Mouse (Mus musculus): Measurements from ENCODE around the gene Cox17.

Gene Cox17

DNA sequence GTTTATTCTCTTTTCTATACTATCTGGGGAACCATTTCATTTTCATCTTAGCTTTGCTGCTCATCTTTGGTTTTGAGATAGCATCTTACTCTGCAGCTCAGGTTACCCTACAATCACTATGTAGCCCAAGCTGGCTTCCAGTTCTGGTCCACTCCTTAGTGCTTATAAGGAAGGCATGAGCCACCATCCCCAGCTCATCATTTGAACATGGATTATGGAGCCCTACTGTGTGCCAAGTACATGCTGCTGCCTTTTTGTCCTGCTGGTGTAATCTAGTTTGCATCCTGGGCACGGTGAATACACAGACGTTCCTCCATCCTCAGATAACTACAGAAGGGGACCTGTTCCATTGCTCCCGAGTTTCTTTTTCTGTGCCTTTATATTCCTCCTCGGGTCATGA is 26.1 kb downstream of the Cox17 start:
- DNase-seq, result no peak

- DNase-seq, result no peak
Observed at GRCm38 (mm10) chr16:38373439-38373838, 26.6 kb downstream of the Cox17 start.

DNA sequence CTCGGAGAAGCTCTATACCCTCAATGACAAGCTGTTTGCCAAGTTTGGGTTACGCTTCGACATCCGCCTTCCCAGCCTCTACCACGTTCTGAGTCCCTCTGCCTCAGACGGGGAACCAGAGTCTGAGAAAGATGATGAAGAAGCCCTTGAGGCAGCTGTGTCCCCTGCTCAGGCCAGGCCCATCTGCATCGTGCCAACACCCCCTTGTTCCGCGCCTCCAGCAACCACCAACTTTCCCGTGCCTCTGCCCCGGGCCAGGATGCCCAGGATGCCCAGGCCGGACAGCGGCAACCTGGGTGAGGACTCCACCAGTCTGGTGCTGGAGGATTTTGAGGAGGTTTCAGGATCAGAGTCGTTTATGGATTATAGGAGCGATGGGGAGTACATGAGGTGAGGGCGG is 27.1 kb downstream of the Cox17 start:
- no peak for DNase-seq

DNA sequence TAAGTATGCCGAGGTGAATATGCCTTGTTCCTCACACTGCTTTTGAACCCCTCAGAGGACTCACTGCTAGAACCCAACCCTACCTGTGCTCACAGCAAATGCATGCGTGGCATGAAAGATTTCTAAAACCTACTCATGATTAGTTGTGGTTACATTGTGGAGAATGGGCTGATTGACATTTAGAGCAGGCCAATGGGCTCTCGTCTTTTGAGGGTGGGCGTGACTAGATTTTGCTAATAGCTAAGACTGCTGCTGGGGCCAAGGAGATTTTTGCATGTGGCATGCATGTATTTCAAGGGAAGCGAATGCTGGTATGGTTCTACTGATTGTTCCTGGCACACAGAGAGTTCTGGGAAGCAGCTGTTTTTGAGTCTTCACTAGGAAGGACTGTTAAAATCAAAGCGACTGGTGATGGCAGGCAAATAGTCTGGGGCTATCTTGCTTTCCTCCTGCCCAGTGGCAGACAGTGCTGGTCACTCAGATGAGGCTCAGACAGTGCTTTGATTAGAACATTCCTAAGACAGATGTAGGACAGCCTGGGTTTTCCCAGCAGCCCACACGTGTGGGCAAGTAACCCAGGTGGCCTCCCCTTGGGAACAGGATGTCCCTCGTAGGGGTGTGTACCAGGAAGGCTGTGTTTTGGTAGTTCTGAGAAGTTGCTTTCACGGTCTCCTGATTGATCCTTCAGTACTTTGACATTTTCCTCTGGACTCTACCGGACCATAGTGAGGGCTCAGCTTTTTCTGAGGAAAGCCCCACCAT is 27.8 kb downstream of the Cox17 start:
- no peak for DNase-seq

DNA sequence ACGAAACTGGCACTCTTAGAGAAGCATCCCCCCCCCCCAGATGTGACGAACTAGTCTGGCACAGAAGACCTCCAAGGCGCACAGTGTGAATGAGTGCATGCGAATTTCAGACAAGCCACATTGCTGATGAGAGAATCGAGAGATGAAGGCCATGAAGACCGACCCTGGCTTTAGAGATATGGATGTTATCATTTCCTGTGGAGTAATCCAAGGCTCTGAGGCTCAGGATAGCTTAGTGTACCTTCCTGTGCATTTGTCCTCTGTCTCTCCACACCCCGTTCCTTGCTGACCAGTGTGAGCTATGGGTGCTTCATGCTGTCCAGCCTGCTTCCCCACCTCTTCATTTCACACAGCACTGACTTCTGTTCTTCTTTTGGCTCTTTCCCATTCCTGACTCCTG is 28.4 kb downstream of the Cox17 start:
- no peak for DNase-seq

DNA sequence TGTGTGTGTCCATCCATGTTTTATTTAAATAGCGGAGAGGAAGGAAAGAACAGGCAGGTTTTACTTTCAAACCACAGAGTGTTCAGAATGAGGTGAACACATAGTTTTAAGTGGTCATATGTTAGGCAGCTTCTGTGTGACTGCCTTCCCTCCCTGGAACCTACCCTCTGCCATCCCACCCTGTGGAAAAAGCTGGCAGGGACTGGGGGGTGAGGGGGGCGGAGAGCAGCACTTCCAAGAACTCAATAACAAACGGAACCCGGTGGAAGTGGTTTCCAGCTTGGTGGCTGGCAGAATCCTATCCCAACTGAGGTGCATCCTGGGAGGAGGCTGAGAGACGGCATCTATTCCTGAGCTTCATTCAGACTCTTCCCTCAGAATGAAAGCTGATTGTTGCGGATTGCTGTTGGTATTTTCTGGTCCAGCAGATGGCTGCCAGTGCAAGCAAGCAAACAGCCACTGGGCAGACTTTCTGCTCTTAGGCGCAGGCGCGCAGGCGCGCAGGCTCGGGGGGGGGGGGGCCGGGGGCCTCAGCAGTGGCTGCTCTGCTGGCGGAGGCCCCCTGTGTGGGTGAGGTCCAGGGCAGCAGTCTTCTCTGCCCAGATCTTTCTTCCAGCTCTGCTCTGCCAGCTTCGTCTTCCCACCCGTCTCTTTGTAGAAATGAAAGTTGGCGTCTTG is 29.5 kb downstream of the Cox17 start:
- DNase-seq, result peak; percentile 41 to 61

- peak in 1 of 2 experiments; percentile 27 for DNase-seq
Observed at GRCm38 (mm10) chr16:38376841-38377249, 30.1 kb downstream of the Cox17 start.

DNA sequence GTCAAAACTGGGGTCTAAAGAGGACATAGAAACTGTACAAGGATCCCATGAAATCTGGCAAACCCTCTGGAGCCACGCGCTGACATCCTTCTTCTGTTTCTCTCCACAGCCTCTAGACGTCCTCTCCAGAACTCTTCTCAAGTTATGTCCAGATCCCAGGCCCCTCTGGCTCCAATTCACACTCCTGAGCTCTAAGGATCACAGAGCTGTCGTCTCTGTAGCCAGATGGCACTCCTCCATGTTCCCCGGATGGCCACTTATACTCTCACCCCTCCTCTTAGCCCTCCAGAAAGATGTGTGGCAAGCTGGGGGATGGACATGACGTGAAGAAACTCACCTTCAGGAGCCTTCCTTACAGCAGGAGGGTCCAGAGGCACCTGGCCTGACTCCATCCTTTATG is 30.8 kb downstream of the Cox17 start:
- no peak for DNase-seq

GRCm38 (mm10) chr16:38378591-38378990 is 31.8 kb downstream of the Cox17 start:
- DNase-seq, result no peak

DNA sequence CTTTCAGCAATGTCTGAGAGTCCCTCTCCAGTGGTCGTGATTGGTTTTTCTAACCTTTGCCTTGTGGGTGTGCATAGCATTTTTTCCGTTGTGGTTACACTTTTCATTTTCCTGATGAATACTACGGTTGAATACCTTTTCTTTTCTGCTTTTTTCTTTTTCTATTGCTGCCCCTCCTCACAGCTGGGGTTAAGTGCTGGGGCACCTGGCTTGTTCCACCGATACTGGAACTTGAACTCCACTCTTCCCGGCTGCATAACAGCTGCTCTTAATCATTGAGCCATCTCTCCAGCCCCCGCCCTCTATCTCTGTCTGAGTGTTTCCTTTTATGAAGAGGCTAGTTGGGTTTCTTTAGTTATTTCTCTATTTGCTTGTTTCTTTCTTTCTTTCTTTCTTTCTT is 32.3 kb downstream of the Cox17 start:
- DNase-seq, result peak in 1 of 2 experiments; percentile 26

DNA sequence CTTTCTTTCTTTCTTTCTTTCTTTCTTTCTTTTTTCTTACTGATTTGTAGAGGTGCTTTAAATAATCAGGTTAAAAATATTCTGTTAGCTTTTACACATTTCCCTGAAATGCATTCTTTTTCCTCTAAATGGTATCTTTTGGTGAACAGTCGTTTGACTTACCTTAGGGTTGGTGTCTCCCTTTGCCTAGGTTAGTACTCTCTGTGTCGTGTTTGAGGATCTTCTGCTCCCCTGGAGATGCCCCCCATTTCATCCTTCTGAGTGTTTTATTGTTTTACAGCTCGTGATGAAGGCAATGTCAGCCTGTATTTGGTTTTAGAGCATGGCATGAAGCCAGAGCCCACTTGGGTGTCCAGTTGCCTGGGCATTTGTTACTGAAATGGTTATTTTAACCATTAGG is 32.7 kb downstream of the Cox17 start:
- no peak for DNase-seq

- DNase-seq, result no peak
Observed at GRCm38 (mm10) chr16:38379926-38380325, 33.1 kb downstream of the Cox17 start.

- DNase-seq, result no peak
Observed at GRCm38 (mm10) chr16:38383683-38384082, 36.9 kb downstream of the Cox17 start.

DNA sequence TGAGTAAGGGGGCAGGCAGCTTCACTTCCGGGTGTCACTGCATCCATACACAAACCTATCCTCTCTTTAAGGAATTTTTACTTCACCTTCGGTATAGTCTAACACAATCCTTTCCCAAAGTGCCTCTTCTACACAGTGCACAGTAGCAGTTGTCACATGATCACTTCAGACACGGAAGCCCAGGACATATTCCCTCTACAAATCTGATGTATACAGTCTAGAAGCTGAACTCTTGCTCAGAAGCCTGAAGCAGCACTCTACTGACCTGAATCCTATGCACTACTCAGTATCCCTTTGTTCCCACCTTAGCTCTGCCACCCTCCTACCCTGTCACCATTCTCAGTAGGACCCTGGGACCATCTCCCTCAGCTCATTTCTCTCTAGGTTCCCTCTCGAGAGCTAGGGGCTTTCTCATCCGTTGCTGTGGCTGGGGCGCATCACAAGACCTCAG is 38.4 kb downstream of the Cox17 start:
- no peak for DNase-seq

DNA sequence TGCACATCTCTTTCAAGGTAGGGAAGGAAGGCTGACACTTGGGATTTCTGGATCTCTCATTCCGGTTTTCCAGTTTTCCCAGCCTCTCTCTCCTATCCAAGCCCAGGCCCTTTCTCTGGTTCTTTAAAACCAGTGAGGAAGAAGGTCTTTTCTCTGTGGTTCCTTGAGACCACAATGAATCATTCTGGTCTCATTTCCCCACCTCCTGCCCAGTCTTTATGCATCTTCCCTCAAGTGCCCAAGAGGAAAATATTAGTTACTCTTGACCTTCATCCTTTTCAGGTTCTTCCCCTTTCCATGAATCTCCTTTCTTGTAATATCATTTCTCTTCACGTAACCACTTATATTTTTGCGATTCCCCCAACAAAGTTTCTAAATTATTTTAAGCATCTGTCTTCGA is 38.9 kb downstream of the Cox17 start:
- no peak for DNase-seq

GRCm38 (mm10) chr16:38387389-38387788 is 40.6 kb downstream of the Cox17 start:
- no peak for DNase-seq

DNA sequence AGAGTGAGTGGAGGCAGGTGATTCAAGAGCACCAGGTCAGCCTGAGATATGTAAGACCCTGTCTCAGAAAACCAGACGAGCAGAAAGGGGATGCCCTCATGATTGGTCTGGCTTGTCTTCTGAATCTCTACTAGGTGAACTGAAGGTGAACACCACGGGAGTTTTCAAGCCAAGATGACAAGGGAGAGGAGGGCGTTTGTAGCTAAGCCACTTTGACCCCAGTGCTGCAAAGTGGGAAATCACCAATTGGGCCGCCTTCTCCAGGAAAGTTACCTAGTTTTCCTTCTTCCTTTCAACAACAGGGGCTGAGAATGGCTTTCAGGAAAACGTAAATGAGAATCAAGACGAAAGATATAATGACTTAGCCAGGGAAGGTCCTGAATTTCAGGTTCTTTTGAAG is 42.0 kb downstream of the Cox17 start:
- DNase-seq, result no peak

GRCm38 (mm10) chr16:38389284-38389893 is 42.6 kb downstream of the Cox17 start:
- no peak for DNase-seq

GRCm38 (mm10) chr16:38390322-38390721 is 43.5 kb downstream of the Cox17 start:
- no peak for DNase-seq

DNA sequence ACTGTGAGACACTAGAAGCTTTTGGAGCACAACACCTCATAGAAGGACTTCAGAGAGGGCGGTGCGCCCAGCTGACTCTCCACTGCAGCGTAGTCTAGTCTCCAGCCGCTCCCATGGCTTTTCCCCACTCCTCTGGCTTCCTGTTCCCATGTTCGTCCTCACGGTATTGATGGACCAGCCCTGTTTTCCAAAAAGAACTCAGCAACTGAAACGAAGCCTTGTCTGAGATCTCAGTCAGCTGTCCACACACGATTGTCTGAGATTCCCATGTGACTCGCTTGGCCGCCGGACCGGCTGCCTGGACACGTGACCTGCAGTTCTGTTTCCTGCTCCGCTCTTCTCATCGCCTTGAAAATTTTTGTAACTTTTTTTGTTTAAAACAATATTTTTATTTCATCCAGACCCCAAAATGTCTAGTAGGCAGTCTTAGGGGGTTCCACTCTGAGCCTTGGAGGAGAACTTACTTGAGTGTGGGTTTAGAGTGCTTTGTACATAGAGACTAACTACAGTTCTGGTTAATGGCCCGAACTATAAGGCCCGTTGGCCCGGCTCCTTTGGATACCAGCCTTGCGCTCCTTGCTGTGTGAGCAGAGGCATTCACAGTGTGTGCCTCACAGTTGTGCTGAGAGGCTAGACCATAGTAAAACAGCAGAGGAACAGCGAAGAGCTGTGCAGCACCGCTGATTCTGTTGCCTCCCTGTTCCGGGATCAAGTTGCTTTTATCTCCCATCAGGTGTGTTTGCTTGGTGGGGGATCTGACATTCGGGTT is 45.5 kb downstream of the Cox17 start:
- peak; percentile 51 to 61 for DNase-seq

- DNase-seq, result no peak
Observed at GRCm38 (mm10) chr16:38394191-38394618, 47.4 kb downstream of the Cox17 start.

GRCm38 (mm10) chr16:38395060-38395730 is 48.4 kb downstream of the Cox17 start:
- DNase-seq, result peak in 1 of 2 experiments; percentile 7
